Mouse (Mus musculus): ENCODE data around the gene Slc25a39.

Gene Slc25a39

GRCm38 (mm10) chr11:102431018-102431645, 23.4 kb upstream of the Slc25a39 start:
- no peak for TF ChIP-seq GATA4 (IDR thresholded peaks at IDR 0.05; ENCODE audit: insufficient replicate concordance, low read length)

- TF ChIP-seq GATA4 (IDR thresholded peaks at IDR 0.05; ENCODE audit: insufficient replicate concordance, low read length) = no peak
Observed at GRCm38 (mm10) chr11:102430121-102431017, 22.6 kb upstream of the Slc25a39 start, which contains the start of gene Grn. Gene Grn, plus strand, starts transcription at chr11:102430315.

GRCm38 (mm10) chr11:102429551-102429950, 21.8 kb upstream of the Slc25a39 start:
- TF ChIP-seq GATA4 (IDR thresholded peaks at IDR 0.05; ENCODE audit: insufficient replicate concordance, low read length) = no peak

- no peak for TF ChIP-seq GATA4 (IDR thresholded peaks at IDR 0.05; ENCODE audit: insufficient replicate concordance, low read length)
Observed at GRCm38 (mm10) chr11:102428981-102429540, 21.3 kb upstream of the Slc25a39 start.

- no peak for TF ChIP-seq GATA4 (IDR thresholded peaks at IDR 0.05; ENCODE audit: insufficient replicate concordance, low read length)
Observed at GRCm38 (mm10) chr11:102425555-102426316, 18.0 kb upstream of the Slc25a39 start.

- no peak for TF ChIP-seq GATA4 (IDR thresholded peaks at IDR 0.05; ENCODE audit: insufficient replicate concordance, low read length)
Observed at GRCm38 (mm10) chr11:102424666-102425065, 16.9 kb upstream of the Slc25a39 start.

- TF ChIP-seq GATA4 (IDR thresholded peaks at IDR 0.05; ENCODE audit: insufficient replicate concordance, low read length) = no peak; the same call in 1 of the 2 replicates
Observed at GRCm38 (mm10) chr11:102421559-102421958, 13.8 kb upstream of the Slc25a39 start.

- no peak for TF ChIP-seq GATA4 (IDR thresholded peaks at IDR 0.05; ENCODE audit: insufficient replicate concordance, low read length)
Observed at GRCm38 (mm10) chr11:102418887-102419286, 11.1 kb upstream of the Slc25a39 start.

GRCm38 (mm10) chr11:102417160-102417559, 9.4 kb upstream of the Slc25a39 start:
- no peak for TF ChIP-seq GATA4 (IDR thresholded peaks at IDR 0.05; ENCODE audit: insufficient replicate concordance, low read length)

- TF ChIP-seq GATA4 (IDR thresholded peaks at IDR 0.05; ENCODE audit: insufficient replicate concordance, low read length) = no peak
Observed at GRCm38 (mm10) chr11:102415034-102415802, 7.5 kb upstream of the Slc25a39 start.

GRCm38 (mm10) chr11:102413059-102413458, 5.3 kb upstream of the Slc25a39 start:
- no peak for TF ChIP-seq GATA4 (IDR thresholded peaks at IDR 0.05; ENCODE audit: insufficient replicate concordance, low read length)

GRCm38 (mm10) chr11:102411704-102412103, 4.0 kb upstream of the Slc25a39 start:
- no peak for TF ChIP-seq GATA4 (IDR thresholded peaks at IDR 0.05; ENCODE audit: insufficient replicate concordance, low read length)

GRCm38 (mm10) chr11:102411061-102411460, 3.3 kb upstream of the Slc25a39 start:
- TF ChIP-seq GATA4 (IDR thresholded peaks at IDR 0.05; ENCODE audit: insufficient replicate concordance, low read length) = no peak

- TF ChIP-seq GATA4 (IDR thresholded peaks at IDR 0.05; ENCODE audit: insufficient replicate concordance, low read length) = no peak
Observed at GRCm38 (mm10) chr11:102409795-102410330, 2.1 kb upstream of the Slc25a39 start.

All from liver, adult (tissue).